Mouse (Mus musculus) stomach, embryonic 16.5 days (tissue): ENCODE results near the gene Hist1h2ap. TPM values are rescaled to one million over a fixed set of nuclear protein-coding genes. Genes with fewer than 3 reads are reported as not detected.
"Not testable (repeated sequence)": the region's sequence is repeated elsewhere in the genome, so short reads cannot be mapped to it uniquely, and the experiment has no call there.

Source experiments
- ATAC-seq: fragments of 200-750 bp; cut with Nextera tagmentation; 2 replicates; pipeline ENCODE4 v1.8.0; 2017; ENCODE audit warnings: moderate number of reproducible peaks, moderate TSS enrichment; ENCODE audit not compliant: insufficient read depth, low FRiP score
- H3K27ac ChIP-seq: fragments of 300-500 bp; sonication (generic); 2 replicates; pipeline ENCODE4 v1.5.1; 2014; ENCODE audit warnings: low read length
- H3K27me3 ChIP-seq: fragments of 300-500 bp; sonication (generic); 2 replicates; pipeline ENCODE4 v1.6.1; 2014; ENCODE audit warnings: low read length, control low read depth, mixed read lengths; ENCODE audit not compliant: control insufficient read depth, insufficient read depth
- H3K36me3 ChIP-seq: fragments of 300-500 bp; sonication (generic); 2 replicates; pipeline ENCODE4 v1.6.1; 2014; ENCODE audit warnings: low read length; ENCODE audit not compliant: control insufficient read depth, insufficient read depth
- H3K4me1 ChIP-seq: fragments of 300-500 bp; sonication (generic); 2 replicates; pipeline ENCODE4 v1.6.1; 2014; ENCODE audit warnings: low read length, control low read depth, mixed read lengths; ENCODE audit not compliant: control insufficient read depth, insufficient read depth
- H3K4me2 ChIP-seq: fragments of 300-500 bp; sonication (generic); 2 replicates; pipeline ENCODE4 v1.6.1; 2014; ENCODE audit warnings: low read depth, low read length, mixed read lengths
- H3K4me3 ChIP-seq: fragments of 300-500 bp; sonication (generic); replicated peaks from 2 replicates; pipeline ENCODE4 v1.5.1; 2014; ENCODE audit warnings: mild to moderate bottlenecking, low read length
- H3K9ac ChIP-seq: fragments of 300-500 bp; sonication (generic); 2 replicates; pipeline ENCODE4 v1.6.1; 2014; ENCODE audit warnings: low read length
- H3K9me3 ChIP-seq: fragments of 300-500 bp; sonication (generic); replicated peaks from 2 replicates; pipeline ENCODE4 v1.6.1; 2016; ENCODE audit warnings: low read length, control low read depth; ENCODE audit not compliant: control insufficient read depth
- WGBS: fragments of 180-500 bp; shearing (Covaris S2); extraction: QIAGEN DNeasy Blood & Tissue Kit; methylation state at CpG from one replicate; pipeline ENCODE4 v1.1.7; 2014; 5-methylcytosine and 5-hydroxymethylcytosine counted together
- polyA plus RNA-seq: library from polyadenylated mRNA; unstranded; fragments of >200 nt; fragmentation: Nextera tagmentation; extraction: Ambion mirVana; gene quantifications from 2 replicates; pipeline ENCODE4 v1.2.1, GENCODE M21; 2015

Hist1h2ap gene
- polyA plus RNA-seq, 1 experiment from 2014 or later, result 2,657 TPM

- H3K4me2 ChIP-seq, result no peak overlapping the region
- no peaks in the 10 kb centered on the region for H3K36me3 ChIP-seq
- H3K27me3 ChIP-seq, result no peaks in the 10 kb centered on the region
- no peak overlapping the region for H3K4me3 ChIP-seq
- no peak for ATAC-seq
- WGBS, result 51% methylated on average over 6 of the region's 6 CpGs
- H3K27ac ChIP-seq, result no peak overlapping the region
- no peaks in the 10 kb centered on the region for H3K9me3 ChIP-seq
- H3K9ac ChIP-seq, result no peak overlapping the region
- H3K4me1 ChIP-seq, result peaks cover 19% of the 10 kb centered on the region; the same call in 1 of the 2 replicates
These were observed 43.4 kb downstream of the Hist1h2ap start for GRCm38 (mm10) chr13:21789925-21790324.

GRCm38 (mm10) chr13:21787760-21788593 lies 45.3 kb downstream of the Hist1h2ap start:
- peak overlapping the region; percentile 72 for H3K27ac ChIP-seq
- ATAC-seq, result no peak; the same call in 1 of the 2 replicates
- H3K4me1 ChIP-seq, result peaks cover 29% of the 10 kb centered on the region
- H3K27me3 ChIP-seq, result no peaks in the 10 kb centered on the region
- no peaks in the 10 kb centered on the region for H3K36me3 ChIP-seq
- H3K4me2 ChIP-seq, result peak overlapping the region; percentile 49
- H3K4me3 ChIP-seq, result peak overlapping the region; percentile 24
- H3K9ac ChIP-seq, result peak overlapping the region; percentile 58
- WGBS, result 25% methylated on average over 13 of the region's 21 CpGs
- no peaks in the 10 kb centered on the region for H3K9me3 ChIP-seq

DNA sequence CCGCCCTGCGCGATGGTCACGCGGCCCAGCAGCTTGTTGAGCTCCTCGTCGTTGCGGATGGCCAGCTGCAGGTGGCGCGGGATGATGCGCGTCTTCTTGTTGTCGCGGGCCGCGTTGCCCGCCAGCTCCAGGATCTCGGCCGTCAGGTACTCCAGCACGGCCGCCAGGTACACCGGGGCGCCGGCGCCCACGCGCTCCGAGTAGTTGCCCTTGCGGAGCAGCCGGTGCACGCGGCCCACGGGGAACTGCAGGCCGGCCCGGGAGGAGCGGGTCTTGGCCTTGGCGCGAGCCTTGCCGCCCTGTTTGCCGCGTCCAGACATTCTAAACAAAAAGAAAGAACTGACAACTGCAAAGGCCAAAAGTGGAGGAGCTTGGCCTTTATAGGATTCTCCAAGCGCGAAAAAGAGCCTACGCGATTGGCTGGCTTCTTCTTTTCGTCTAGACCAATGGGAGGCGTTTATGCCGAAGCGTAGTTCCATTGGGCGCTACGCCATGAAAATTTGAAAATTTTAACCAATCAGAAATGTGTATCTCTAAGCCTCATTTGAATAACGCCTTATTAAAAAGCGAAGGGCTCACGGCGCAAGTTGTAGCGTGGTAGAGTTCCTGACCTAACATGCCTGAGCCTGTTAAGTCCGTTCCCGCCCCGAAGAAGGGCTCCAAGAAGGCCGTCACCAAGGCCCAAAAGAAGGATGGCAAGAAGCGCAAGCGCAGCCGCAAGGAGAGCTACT lies 46.2 kb downstream of the Hist1h2ap start, which contains the start of the genes Hist1h2an and Hist1h2bp:
TSS of gene Hist1h2an (minus strand) at position 320 of the 731 bp plus-strand sequence.
TSS of gene Hist1h2bp (plus strand) at position 563 of the 731 bp plus-strand sequence.
- under 1% methylated on average over 38 of the region's 63 CpGs for WGBS
- peak within 1 kb of the TSS; percentile 62 for H3K9ac ChIP-seq

GRCm38 (mm10) chr13:21786189-21786898 lies 47.0 kb downstream of the Hist1h2ap start:
- ATAC-seq, result no peak
- H3K9me3 ChIP-seq, result no peaks in the 10 kb centered on the region

More for the DNA sequence above, 46.2 kb downstream of the Hist1h2ap start, which contains the start of the genes Hist1h2an and Hist1h2bp:
- peaks cover 36% of the 10 kb centered on the region for H3K4me1 ChIP-seq
- H3K27me3 ChIP-seq, H3K36me3 ChIP-seq, H3K9me3 ChIP-seq: not testable (repeated sequence)
- H3K27ac ChIP-seq, result peak within 1 kb of the TSS; percentile 87
- H3K4me3 ChIP-seq, result peak within 1 kb of the TSS; percentile 43
- peak within 1 kb of the TSS; percentile 49 for H3K4me2 ChIP-seq
- ATAC-seq, result peak; percentile 95

DNA sequence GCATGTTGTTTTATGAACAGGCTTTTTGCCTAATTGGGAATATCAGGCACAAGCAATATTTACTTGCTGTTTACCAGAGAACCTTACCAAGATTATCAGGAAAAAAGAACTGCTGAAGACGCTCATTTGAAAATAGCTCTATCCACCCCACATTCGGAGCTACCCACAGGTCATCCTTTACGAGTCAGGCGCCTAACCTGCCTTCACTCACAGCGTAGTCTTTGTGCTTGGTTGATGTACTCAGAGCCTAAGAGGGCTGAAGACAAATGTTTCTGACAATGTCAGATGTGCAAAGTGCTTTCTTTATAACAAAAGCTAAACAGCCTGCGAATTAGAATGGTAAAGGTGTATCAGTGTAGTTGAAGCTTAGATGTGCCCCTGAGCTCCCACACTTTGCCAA lies 49.0 kb downstream of the Hist1h2ap start:
- H3K4me1 ChIP-seq, result peaks cover 41% of the 10 kb centered on the region
- peak overlapping the region; percentile 62 for H3K4me2 ChIP-seq
- ATAC-seq, result no peak
- peak overlapping the region; percentile 64 for H3K9ac ChIP-seq
- 30% methylated on average over 6 of the region's 6 CpGs for WGBS
- no peaks in the 10 kb centered on the region for H3K36me3 ChIP-seq
- H3K4me3 ChIP-seq, result peak overlapping the region; percentile 40
- peak overlapping the region; percentile 91 for H3K27ac ChIP-seq
- H3K9me3 ChIP-seq, result no peaks in the 10 kb centered on the region
- H3K27me3 ChIP-seq, result no peaks in the 10 kb centered on the region

More at GRCm38 (mm10) chr13:21786189-21786898, 47.0 kb downstream of the Hist1h2ap start:
- Histone ChIP-seq H3K4me3 (peak overlapping the region; percentile 43), H3K4me2 (peak overlapping the region; percentile 49), H3K27ac (peak overlapping the region; percentile 87), H3K4me1 (peaks cover 37% of the 10 kb centered on the region), H3K36me3 (no peaks in the 10 kb centered on the region), H3K27me3 (no peaks in the 10 kb centered on the region), H3K9ac (peak overlapping the region; percentile 62)
- 5% methylated on average over 8 of the region's 8 CpGs for WGBS

DNA sequence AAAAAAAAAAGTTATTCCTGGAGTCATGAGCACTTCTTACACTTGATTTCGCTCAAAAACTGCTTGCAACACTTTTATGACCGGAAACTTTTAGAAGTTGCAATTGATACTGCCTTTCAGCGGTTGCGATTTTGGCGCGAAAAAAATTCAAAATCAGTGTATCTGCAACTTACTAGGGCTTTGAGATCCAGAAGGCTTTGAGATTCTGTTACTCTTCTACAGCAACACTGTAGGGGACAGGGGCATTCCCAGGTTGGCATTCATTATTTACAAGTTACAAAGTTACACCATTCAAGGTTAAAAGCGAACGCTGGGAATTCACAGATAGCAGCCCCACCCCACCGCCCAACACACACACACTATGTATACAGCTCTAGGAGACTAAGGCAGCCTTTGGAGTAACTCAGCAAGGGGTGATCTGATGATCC lies 49.6 kb downstream of the Hist1h2ap start:
- H3K4me3 ChIP-seq, result peak overlapping the region; percentile 40
- H3K4me2 ChIP-seq, result peak overlapping the region; percentile 62
- no peak for ATAC-seq
- no peaks in the 10 kb centered on the region for H3K36me3 ChIP-seq
- under 1% methylated on average over 9 of the region's 9 CpGs for WGBS
- H3K27ac ChIP-seq, result peak overlapping the region; percentile 91
- no peaks in the 10 kb centered on the region for H3K27me3 ChIP-seq
- peaks cover 41% of the 10 kb centered on the region for H3K4me1 ChIP-seq
- no peaks in the 10 kb centered on the region for H3K9me3 ChIP-seq
- peak overlapping the region; percentile 64 for H3K9ac ChIP-seq

DNA sequence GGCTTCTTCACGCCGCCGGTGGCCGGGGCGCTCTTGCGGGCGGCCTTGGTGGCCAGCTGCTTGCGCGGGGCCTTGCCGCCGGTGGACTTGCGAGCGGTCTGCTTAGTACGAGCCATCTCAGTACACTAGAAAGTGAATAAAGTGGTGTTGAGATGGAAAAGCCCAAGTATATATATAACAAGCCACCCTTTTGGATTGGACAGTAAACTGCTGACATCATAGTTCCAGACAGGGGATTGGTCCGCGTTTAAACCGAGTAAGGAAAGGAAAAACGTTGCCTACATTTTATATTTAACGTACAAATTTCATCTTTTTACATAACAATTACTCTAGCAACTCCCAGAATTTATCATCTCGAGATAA lies 50.1 kb downstream of the Hist1h2ap start, which contains the start of gene Hist1h3i:
TSS of gene Hist1h3i (minus strand) at position 116 of the 363 bp plus-strand sequence.
- Histone ChIP-seq H3K4me3 (peak within 1 kb of the TSS; percentile 51), H3K9me3 (no peaks in the 10 kb centered on the region), H3K27ac (peak within 1 kb of the TSS; percentile 91), H3K27me3 (no peaks in the 10 kb centered on the region), H3K36me3 (no peaks in the 10 kb centered on the region), H3K9ac (peak within 1 kb of the TSS; percentile 76), H3K4me1 (peaks cover 39% of the 10 kb centered on the region), H3K4me2 (peak within 1 kb of the TSS; percentile 62)
- ATAC-seq, result peak; percentile 67
- under 1% methylated on average over 15 of the region's 20 CpGs for WGBS
